Mouse (Mus musculus): ENCODE measurements at regions not wholly inside any gene's neighbourhood (a gene's known extent, or its start where the extent isn't known, plus 50 kb on each side); places are given as distances from the start of the nearest gene placed in this dataset.

DNA sequence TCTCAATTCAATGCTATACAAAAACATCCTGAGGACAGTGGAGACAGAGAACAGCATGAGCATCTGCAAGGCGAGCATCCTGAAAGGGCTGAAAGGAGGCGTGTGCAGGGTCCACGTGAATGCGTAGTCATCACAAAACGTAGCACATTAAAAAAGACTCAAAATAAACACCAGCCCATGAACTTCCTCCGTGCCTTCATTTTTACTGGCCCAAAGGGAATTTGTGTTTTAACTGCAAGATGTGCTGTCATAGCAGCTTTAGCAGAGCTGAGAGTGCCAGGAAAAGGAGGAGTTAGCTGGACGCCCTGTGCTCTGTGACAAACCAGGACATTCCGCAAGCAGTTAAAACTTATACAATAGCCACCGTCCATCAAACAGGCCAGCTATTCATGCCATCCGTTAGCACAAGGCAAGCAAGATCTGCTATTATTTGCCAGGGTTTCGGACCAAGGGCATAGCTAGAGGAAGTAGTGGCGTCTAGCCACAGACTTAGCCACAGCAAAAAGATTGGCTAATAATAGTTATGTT, 92.9 kb upstream of the Stmnd1 start:
- TF ChIP-seq CTCF (IDR thresholded peaks at IDR 0.05; ENCODE audit: control insufficient read depth, insufficient read depth, insufficient read length) (no peak), USF1 (IDR thresholded peaks at IDR 0.05; ENCODE audit: low read depth) (no peak)

Data from C2C12 (cell line).